In genomic region chr11:53736771-53737572, GRCm38 (mm10) we compare ENCODE assay signal across 8 mouse cellular contexts. TPM values are rescaled to one million over a fixed set of nuclear protein-coding genes. Genes with fewer than 3 reads are reported as not detected.
A peak's percentile ranks its signal among the peaks of the same experiment; 100 is the strongest.
DNase-seq lines count a peak whose midpoint lies in the region; ATAC-seq and TF ChIP-seq lines count a peak whose summit lies in the region.

No protein-coding gene starts in this region.

- H3K9ac ChIP-seq in hindbrain, embryonic 12.5 days, result no peak overlapping the region
- H3K9ac ChIP-seq in lung, postnatal 0 days (replicated peaks; ENCODE audit: low read depth), result no peak overlapping the region

- H3K36me3 ChIP-seq in hindbrain, embryonic 12.5 days, result no peaks in the 10 kb centered on the region
- H3K36me3 ChIP-seq in lung, postnatal 0 days (ENCODE audit: insufficient read depth, low read length), result no peaks in the 10 kb centered on the region

- DNase-seq in MN1 (ENCODE audit: low spot score), result peak; percentile 92
- DNase-seq in cerebellum, adult 18-20 months, result peak; percentile 50 to 59
- DNase-seq in layer of hippocampus, postnatal 10 days (ENCODE audit: low spot score in 2 of 2), result peak; percentile 77 to 80
- peak; percentile 96 for DNase-seq in lung, postnatal 0 days (ENCODE audit: low spot score)
- DNase-seq in retina, adult 2 months (ENCODE audit: low read depth, low spot score), result peak; percentile 38
- peak; percentile 69 for DNase-seq in thymus, postnatal 36 days

- no peak for TF ChIP-seq EP300 in lung, postnatal 0 days (IDR thresholded peaks at IDR 0.05)

- H3K9me3 ChIP-seq in hindbrain, embryonic 12.5 days (replicated peaks), result no peaks in the 10 kb centered on the region
- H3K9me3 ChIP-seq in lung, postnatal 0 days (ENCODE audit: low read length), result no peaks in the 10 kb centered on the region

- no peak overlapping the region for H3K27ac ChIP-seq in hindbrain, embryonic 12.5 days
- H3K27ac ChIP-seq in lung, postnatal 0 days (ENCODE audit: low read length), result 0 out of 2 replicates have a peak overlapping the region, but pooled peaks have one; percentile 45

- H3K4me3 ChIP-seq in hindbrain, embryonic 12.5 days, result no peak overlapping the region
- no peak overlapping the region for H3K4me3 ChIP-seq in lung, postnatal 0 days (ENCODE audit: low read depth, low read length)

- ATAC-seq in frontal cortex, adult (ENCODE audit: low TSS enrichment), result peak; percentile 84
- ATAC-seq in hindbrain, embryonic 12.5 days (ENCODE audit: low FRiP score), result peak; percentile 56; the same call in 1 of the 2 replicates
- peak; percentile 89 for ATAC-seq in lung, postnatal 0 days

- no peaks in the 10 kb centered on the region for H3K4me1 ChIP-seq in hindbrain, embryonic 12.5 days
- no peaks in the 10 kb centered on the region for H3K4me1 ChIP-seq in lung, postnatal 0 days (ENCODE audit: insufficient read depth, low read depth, low read length)

- no peak overlapping the region for H3K4me2 ChIP-seq in hindbrain, embryonic 12.5 days (replicated peaks)
- H3K4me2 ChIP-seq in lung, postnatal 0 days (replicated peaks; ENCODE audit: low read depth, low read length), result no peak overlapping the region

- TF ChIP-seq CTCF in lung, postnatal 0 days (IDR thresholded peaks at IDR 0.05), result peak; percentile 87

- H3K27me3 ChIP-seq in hindbrain, embryonic 12.5 days, result no peaks in the 10 kb centered on the region; the same call in 1 of the 2 replicates
- H3K27me3 ChIP-seq in lung, postnatal 0 days (replicated peaks; ENCODE audit: insufficient read depth, low read length), result no peaks in the 10 kb centered on the region

- WGBS in hindbrain, embryonic 12.5 days, result 46% methylated on average over 14 of the region's 14 CpGs
- WGBS in lung, postnatal 0 days, result 44% methylated on average over 14 of the region's 14 CpGs

RNA-seq across cellular contexts. Expression of gene Il5, which starts 16.4 kb away (rescaled TPM):
- not detected in 2 replicates for polyA plus RNA-seq in hindbrain, embryonic 12.5 days (2016; fragmentation: Nextera tagmentation; extraction: Ambion mirVana)
- not detected for total RNA-seq in layer of hippocampus, postnatal 10 days (2021)
- polyA plus RNA-seq in lung, postnatal 0 days (2015; fragmentation: Nextera tagmentation; extraction: Ambion mirVana), result not detected in 2 replicates

RNA-seq across cellular contexts. Expression of gene Rad50, which starts 29.9 kb away (rescaled TPM):
- 18.5 and 21.4 TPM in 2 replicates for polyA plus RNA-seq in hindbrain, embryonic 12.5 days (2016; fragmentation: Nextera tagmentation; extraction: Ambion mirVana)
- 10 to 100 TPM in 1 of 2 experiments, 1 to 10 TPM in 1; 9.5 to 10.1 TPM for total RNA-seq in layer of hippocampus, postnatal 10 days (2021)
- 18.1 and 19.4 TPM in 2 replicates for polyA plus RNA-seq in lung, postnatal 0 days (2015; fragmentation: Nextera tagmentation; extraction: Ambion mirVana)

RNA-seq across cellular contexts. Expression of gene Irf1, which starts 32.8 kb away (rescaled TPM):
- 4.1 and 4.5 TPM in 2 replicates for polyA plus RNA-seq in hindbrain, embryonic 12.5 days (2016; fragmentation: Nextera tagmentation; extraction: Ambion mirVana)
- total RNA-seq in layer of hippocampus, postnatal 10 days (2021), result 1 to 10 TPM; 5.1 to 5.7 TPM
- 52.5 and 64.9 TPM in 2 replicates for polyA plus RNA-seq in lung, postnatal 0 days (2015; fragmentation: Nextera tagmentation; extraction: Ambion mirVana)

RNA-seq across cellular contexts. Expression of gene Gm17334, which starts 36.0 kb away (rescaled TPM):
- not detected in 2 replicates for polyA plus RNA-seq in hindbrain, embryonic 12.5 days (2016; fragmentation: Nextera tagmentation; extraction: Ambion mirVana)
- total RNA-seq in layer of hippocampus, postnatal 10 days (2021), result not detected
- 0.46 and 0.61 TPM in 2 replicates for polyA plus RNA-seq in lung, postnatal 0 days (2015; fragmentation: Nextera tagmentation; extraction: Ambion mirVana)

Comparison
In these comparisons a context has a peak if more than half of its experiments do, and no peak if none do; other contexts are left out.
1. DNase-seq: peak in every context shown above with its lines; median percentile 96 in lung, postnatal 0 days; 92 in MN1; 78 in layer of hippocampus, postnatal 10 days; 69 in thymus, postnatal 36 days; 54 in cerebellum, adult 18-20 months; 38 in retina, adult 2 months.